Mouse (Mus musculus) cerebellum, adult 2 months (tissue): ENCODE results near the gene Creb3l4. TPM values are rescaled to one million over a fixed set of nuclear protein-coding genes. Genes with fewer than 3 reads are reported as not detected.

Experiments
- DNase-seq, 2 experiments: peaks; one replicate each; pipeline ENCODE4 v3.0.0; 2021
- H3K27ac ChIP-seq: fragments of 200-500 bp; 2 replicates; pipeline ENCODE4 v1.5.1; 2012; ENCODE audit warnings: low read length, control low read depth, inconsistent platforms; ENCODE audit not compliant: insufficient read depth
- H3K27me3 ChIP-seq: fragments of 200-500 bp; 2 replicates; pipeline ENCODE4 v1.6.1; 2012; ENCODE audit warnings: inconsistent platforms, mild to moderate bottlenecking, low read length, moderate library complexity; ENCODE audit not compliant: control insufficient read depth, insufficient read depth
- H3K4me1 ChIP-seq: fragments of 200-500 bp; 2 replicates; pipeline ENCODE4 v1.6.1; 2011; ENCODE audit warnings: low read length; ENCODE audit not compliant: control insufficient read depth, insufficient read depth
- H3K4me3 ChIP-seq: fragments of 200-500 bp; replicated peaks from 2 replicates; pipeline ENCODE3; 2011; ENCODE audit warnings: mild to moderate bottlenecking, low read depth, low read length, control low read depth; ENCODE audit not compliant: insufficient read depth
- CTCF ChIP-seq: fragments of 200-500 bp; IDR thresholded peaks from 2 replicates; pipeline ENCODE4 v1.5.1; 2011; ENCODE audit warnings: low read depth, mild to moderate bottlenecking, control low read depth, low read length, moderate library complexity, borderline replicate concordance; ENCODE audit not compliant: insufficient read depth
- POLR2A ChIP-seq: fragments of 200-500 bp; IDR thresholded peaks from 2 replicates; pipeline ENCODE4 v1.6.1; 2011; ENCODE audit warnings: low read length, control low read depth, borderline replicate concordance; ENCODE audit not compliant: insufficient read depth
- WGBS: fragments of 180-500 bp; shearing (Covaris S2); methylation state at CpG from one replicate; pipeline ENCODE4 v1.1.7; 2018; 5-methylcytosine and 5-hydroxymethylcytosine counted together
- polyA plus RNA-seq: library from polyadenylated mRNA; depleted of rRNA; stranded (reverse); fragments of >200 nt; gene quantifications from 2 replicates; pipeline ENCODE4 v1.2.3, GENCODE M21; 2012

The Creb3l4 gene
- polyA plus RNA-seq, 1 experiment: 0.23 TPM

DNA sequence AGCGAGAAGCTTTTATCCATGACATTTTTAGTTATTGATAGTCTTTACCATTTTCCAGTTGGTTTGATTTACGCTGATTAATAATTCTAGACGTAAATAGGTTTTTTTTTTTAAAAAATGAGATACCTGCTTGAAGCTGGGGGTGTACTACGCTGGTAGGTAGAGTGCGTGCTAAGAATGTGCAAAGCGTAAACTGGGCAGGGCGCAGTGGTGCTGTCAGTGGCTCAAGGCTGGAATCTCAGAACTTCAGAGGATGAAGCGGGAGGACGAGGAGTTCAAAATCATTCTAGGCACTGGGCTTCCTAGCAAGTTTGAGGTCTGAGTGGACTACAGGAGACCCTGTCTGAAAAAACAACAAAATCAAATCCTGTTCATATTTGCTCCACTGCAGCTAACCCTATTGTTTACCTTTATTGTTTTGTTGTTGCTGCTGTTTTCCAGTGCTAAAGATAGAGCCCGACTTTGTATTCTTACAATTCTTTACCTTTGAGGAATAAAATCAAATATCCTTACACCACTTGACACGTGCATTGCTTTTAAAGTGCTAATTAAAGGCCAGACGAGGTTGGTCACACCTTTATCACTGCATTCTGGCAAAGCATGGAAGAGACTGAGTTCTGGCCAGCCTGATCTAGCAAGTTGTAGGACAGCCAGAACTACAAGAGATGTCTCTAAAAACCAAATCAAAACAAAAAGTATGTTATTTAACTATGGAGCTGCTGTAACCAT is 29.2 kb downstream of the Creb3l4 start:
- no peaks in the 10 kb centered on the region for H3K27me3 ChIP-seq

DNA sequence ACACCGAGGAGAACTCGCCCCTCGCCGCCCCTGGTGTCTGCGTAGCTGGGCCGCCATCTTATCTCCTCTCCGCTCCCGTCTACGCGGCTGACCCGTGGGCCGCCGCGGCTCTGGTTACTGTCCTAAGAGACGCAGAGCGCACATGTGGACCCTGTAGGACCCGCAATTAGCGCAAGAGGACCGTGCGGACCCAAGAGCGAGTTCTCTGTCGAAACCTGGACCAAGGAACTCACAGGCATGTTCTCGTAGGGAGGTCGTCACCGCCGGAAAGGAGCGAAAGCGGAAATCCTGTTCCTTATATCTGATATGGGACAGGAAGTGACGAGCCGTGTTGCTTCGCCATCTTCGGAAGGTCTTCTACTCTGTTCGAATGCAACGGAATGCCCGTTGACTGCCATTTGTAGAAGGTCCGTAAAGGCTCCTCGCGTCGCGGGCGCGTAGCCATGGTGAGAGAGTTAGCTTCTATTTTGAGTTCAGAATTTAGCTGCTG is 29.9 kb downstream of the Creb3l4 start, which contains the start of the genes Rps27 and Rab13:
Rps27 (minus strand) TSS at position 275 of the 490 bp plus-strand sequence.
Rab13 (plus strand) TSS at position 319 of the 490 bp plus-strand sequence.
- no peak for TF ChIP-seq CTCF
- peak; percentile 99 for TF ChIP-seq POLR2A
- peak; percentile 90 to 92 for DNase-seq
- no peaks in the 10 kb centered on the region for H3K27me3 ChIP-seq
- 0 out of 2 replicates have a peak, but pooled peaks cover 3% of the 10 kb centered on the region for H3K4me1 ChIP-seq
- under 1% methylated on average over 42 of the region's 42 CpGs for WGBS
- H3K27ac ChIP-seq: peak within 1 kb of the TSS; percentile 56
- H3K4me3 ChIP-seq: peak within 1 kb of the TSS; percentile 74

More for the DNA sequence above, 29.2 kb downstream of the Creb3l4 start:
- DNase-seq: peak; percentile 41 to 43
- no peak for TF ChIP-seq CTCF
- TF ChIP-seq POLR2A: no peak
- Histone ChIP-seq H3K4me1 (0 out of 2 replicates have a peak, but pooled peaks cover 3% of the 10 kb centered on the region), H3K27ac (no peak overlapping the region), H3K4me3 (peak overlapping the region; percentile 74)
- WGBS: 11% methylated on average over 12 of the region's 12 CpGs

DNA sequence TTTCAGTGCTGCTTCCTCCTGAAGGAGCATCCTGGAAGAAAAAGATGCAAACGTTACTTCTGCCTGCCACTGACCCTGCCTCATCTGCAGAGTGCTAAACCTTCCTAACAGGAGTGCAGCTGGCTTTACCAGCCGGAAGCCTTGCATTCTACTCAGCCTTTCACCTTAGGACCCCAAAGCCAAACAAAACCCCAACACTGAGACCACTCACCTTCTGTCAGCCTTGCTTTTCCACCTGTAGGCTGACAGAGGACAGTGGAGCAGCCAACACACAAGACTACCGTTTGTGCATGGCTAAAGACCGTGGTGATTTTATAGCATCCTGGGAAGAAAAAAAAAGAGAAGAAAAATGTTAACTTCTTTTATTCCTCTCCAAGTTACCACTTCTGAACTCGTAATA is 30.6 kb downstream of the Creb3l4 start:
- no peak for DNase-seq
- H3K27me3 ChIP-seq: no peaks in the 10 kb centered on the region
- TF ChIP-seq CTCF (no peak), POLR2A (no peak)
- H3K27ac ChIP-seq: no peak overlapping the region
- H3K4me3 ChIP-seq: peak overlapping the region; percentile 74
- 0 out of 2 replicates have a peak, but pooled peaks cover 3% of the 10 kb centered on the region for H3K4me1 ChIP-seq
- WGBS: 10% methylated on average over 5 of the region's 5 CpGs

DNA sequence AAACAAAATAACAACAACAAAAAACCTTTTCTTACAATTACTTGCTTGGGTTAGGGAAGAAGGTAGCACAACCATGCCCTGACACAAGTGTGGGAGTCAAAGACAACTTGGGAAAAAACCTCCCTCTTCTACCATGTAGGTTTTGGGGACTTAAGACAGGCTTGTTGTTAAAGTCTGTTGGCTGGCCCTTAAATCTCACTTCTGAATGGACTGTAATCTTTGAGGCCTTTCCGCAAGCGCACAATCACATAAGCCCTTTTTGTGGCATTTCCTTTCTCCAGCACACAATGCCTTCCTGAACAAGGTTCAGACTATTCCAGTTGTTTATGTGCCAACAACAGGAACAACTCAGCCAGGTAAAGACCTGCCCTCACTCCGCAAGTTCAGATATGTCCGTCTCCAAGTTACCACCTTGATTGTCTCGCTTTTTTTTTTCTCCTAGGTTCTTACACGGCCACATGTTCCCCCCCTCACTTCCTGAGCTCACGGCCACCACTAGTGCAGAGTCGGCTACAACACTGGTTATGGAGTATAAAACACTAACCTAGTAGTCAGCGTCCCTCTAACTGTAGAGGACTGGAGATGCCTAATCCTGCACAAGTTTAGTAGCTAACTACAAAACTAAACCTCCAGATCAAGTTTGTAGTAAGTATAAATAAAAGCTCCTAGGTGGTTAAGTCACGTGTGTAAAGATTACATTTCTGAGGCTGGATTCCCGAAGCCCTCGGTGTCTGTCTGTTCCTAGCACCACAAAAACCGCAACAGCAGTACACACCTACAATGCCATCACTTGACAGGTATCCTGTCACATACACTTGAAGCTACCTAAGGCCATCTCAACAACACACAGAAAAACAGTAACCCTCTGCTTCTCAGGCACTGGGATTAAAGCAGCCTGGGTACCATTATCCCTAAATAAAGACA is 31.6 kb downstream of the Creb3l4 start:
- WGBS: 75% methylated on average over 13 of the region's 13 CpGs
- no peak for DNase-seq
- Histone ChIP-seq H3K4me1 (0 out of 2 replicates have a peak, but pooled peaks cover 3% of the 10 kb centered on the region), H3K27ac (no peak overlapping the region), H3K27me3 (no peaks in the 10 kb centered on the region), H3K4me3 (no peak overlapping the region)
- TF ChIP-seq CTCF (no peak), POLR2A (no peak)

DNA sequence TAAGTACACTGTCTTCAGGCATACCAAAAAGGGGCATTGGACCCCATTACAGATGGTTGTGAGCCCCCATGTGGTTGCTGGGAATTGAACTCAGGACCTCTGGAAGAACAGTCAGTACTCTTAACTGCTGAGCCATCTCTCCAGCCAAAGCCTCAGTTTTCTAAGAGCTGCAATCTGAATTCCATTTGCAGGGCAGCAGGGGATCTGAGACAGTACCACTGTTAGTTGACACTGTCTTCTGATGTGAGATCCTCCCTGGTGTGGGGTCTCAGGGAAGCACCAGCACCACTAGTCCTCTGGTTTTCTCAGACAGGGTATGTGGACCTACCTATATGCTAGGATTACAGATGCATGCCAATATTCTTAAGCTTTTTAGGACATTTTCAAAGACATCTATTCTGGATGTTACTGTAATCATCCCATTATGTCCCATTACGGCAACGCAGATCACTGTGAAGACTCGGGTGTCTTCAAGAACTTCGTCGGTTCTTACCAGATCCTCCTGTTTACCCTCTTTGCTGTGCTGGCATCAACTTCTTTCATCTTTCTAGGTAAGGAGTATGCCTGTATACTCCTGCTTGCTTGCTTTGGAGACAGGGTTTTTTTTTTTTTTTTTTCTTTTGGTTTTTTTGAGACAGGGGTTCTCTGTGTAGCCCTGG is 33.3 kb downstream of the Creb3l4 start:
- Histone ChIP-seq H3K4me3 (no peak overlapping the region), H3K27ac (no peak overlapping the region), H3K4me1 (0 out of 2 replicates have a peak, but pooled peaks cover 3% of the 10 kb centered on the region), H3K27me3 (no peaks in the 10 kb centered on the region)
- DNase-seq: no peak
- TF ChIP-seq CTCF (no peak), POLR2A (no peak)
- WGBS: 89% methylated on average over 5 of the region's 5 CpGs

DNA sequence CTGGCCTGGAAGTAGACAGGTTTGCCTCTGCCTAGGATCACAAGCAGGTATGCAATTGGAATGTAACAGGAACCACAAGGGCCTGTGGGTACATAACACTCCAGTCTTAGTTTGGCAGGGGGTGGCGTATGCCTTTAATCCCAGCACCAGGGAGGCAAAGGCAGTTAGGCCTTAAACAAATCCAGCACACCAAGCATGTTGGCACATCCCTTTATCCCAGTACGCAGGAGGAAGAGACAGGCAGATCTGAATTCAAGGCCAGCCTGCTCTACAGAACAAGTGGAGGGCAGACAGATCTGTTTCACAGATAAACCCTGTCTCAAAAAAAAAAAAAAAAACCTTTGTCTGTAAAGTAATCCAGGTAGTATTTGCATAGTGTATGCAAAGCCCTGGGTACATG is 34.6 kb downstream of the Creb3l4 start:
- Histone ChIP-seq H3K4me1 (0 out of 2 replicates have a peak, but pooled peaks cover 3% of the 10 kb centered on the region), H3K4me3 (no peak overlapping the region), H3K27ac (no peak overlapping the region), H3K27me3 (no peaks in the 10 kb centered on the region)
- WGBS: 79% methylated on average over 2 of the region's 2 CpGs
- no peak for TF ChIP-seq CTCF
- TF ChIP-seq POLR2A: no peak
- no peak for DNase-seq

DNA sequence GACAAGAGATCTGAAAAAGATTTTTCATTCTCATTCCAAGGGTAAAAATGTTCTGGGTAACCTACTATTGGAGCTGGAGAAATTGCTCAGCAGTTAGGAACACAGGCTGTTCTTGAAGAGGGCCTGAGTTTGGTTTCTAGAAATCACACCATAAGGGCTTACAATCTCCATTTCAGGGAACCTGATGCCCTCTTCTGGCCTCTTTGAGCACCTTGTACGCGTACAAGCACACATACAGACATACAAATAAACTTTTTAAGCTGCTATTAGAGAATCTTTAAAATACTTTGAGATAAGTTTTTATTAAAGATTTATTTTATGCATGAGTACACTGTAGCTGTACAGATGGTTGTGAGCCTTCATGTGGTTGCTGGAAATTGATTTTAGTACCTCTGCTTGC is 38.7 kb downstream of the Creb3l4 start:
- no peak for TF ChIP-seq POLR2A
- TF ChIP-seq CTCF: no peak
- WGBS: 97% methylated on average over 2 of the region's 2 CpGs
- H3K4me1 ChIP-seq: no peaks in the 10 kb centered on the region
- DNase-seq: no peak
- H3K27me3 ChIP-seq: no peaks in the 10 kb centered on the region
- H3K4me3 ChIP-seq: no peak overlapping the region
- no peak overlapping the region for H3K27ac ChIP-seq
